Mouse (Mus musculus): Measurements from ENCODE around the gene Rlbp1. TPM values are rescaled to one million over a fixed set of nuclear protein-coding genes. Genes with fewer than 3 reads are reported as not detected.
A peak's percentile ranks its signal among the peaks of the same experiment; 100 is the strongest.

Gene Rlbp1
- polyA plus RNA-seq, 1 experiment from 2014 or later: 29.2 TPM

- no peak for ATAC-seq
- Histone ChIP-seq H3K36me3 (ENCODE audit: control insufficient read depth, insufficient read depth, low read length) (peaks cover 10% of the 10 kb centered on the region), H3K9ac (ENCODE audit: low read depth, low read length) (no peak overlapping the region), H3K9me3 (ENCODE audit: control insufficient read depth, low read length) (no peaks in the 10 kb centered on the region), H3K4me2 (ENCODE audit: low read length) (no peak overlapping the region), H3K4me3 (ENCODE audit: low read length) (no peak overlapping the region), H3K27ac (ENCODE audit: low read depth, low read length) (peak overlapping the region; percentile 81), H3K4me1 (ENCODE audit: control insufficient read depth, insufficient read depth, low read depth, low read length) (peaks cover 6% of the 10 kb centered on the region; the same call in 1 of the 2 replicates), H3K27me3 (replicated peaks; ENCODE audit: control insufficient read depth, insufficient read depth, low read length) (no peaks in the 10 kb centered on the region)
- whole genome bisulfite sequencing: 87% methylated on average over 7 of the region's 7 CpGs
These were observed 24.0 kb downstream of the Rlbp1 start for GRCm38 (mm10) chr7:79362830-79363229.

DNA sequence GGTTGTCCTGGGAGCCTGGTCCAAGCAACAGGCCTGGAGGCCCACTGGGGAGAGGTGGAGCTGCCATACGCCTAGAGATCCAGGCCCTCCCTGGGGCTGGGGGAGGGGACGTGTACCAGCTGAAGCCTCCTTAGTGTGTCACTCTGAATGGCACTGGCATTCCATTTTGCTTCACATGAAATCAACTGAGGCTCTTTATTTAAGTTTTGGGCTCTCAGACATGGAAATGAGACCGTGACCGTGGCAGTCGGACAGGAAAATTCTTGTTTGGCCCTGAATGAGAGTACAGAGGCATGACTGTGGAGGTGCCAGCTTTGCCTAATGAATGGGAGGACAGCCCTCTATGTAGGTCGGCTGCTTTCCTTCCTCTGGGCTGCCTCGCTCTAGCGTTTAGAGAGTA, 24.6 kb downstream of the Rlbp1 start:
- 44% methylated on average over 8 of the region's 8 CpGs for WGBS
- no peaks in the 10 kb centered on the region for H3K9me3 ChIP-seq (ENCODE audit: control insufficient read depth, low read length)
- peaks cover 12% of the 10 kb centered on the region for H3K36me3 ChIP-seq (ENCODE audit: control insufficient read depth, insufficient read depth, low read length)
- H3K9ac ChIP-seq (ENCODE audit: low read depth, low read length): peak overlapping the region; percentile 18; the same call in 1 of the 2 replicates
- H3K27me3 ChIP-seq (replicated peaks; ENCODE audit: control insufficient read depth, insufficient read depth, low read length): no peaks in the 10 kb centered on the region
- no peak overlapping the region for H3K4me2 ChIP-seq (ENCODE audit: low read length)
- H3K4me3 ChIP-seq (ENCODE audit: low read length): no peak overlapping the region
- peak; percentile 92 for ATAC-seq
- peak overlapping the region; percentile 81 for H3K27ac ChIP-seq (ENCODE audit: low read depth, low read length)
- peaks cover 6% of the 10 kb centered on the region; the same call in 1 of the 2 replicates for H3K4me1 ChIP-seq (ENCODE audit: control insufficient read depth, insufficient read depth, low read depth, low read length)

DNA sequence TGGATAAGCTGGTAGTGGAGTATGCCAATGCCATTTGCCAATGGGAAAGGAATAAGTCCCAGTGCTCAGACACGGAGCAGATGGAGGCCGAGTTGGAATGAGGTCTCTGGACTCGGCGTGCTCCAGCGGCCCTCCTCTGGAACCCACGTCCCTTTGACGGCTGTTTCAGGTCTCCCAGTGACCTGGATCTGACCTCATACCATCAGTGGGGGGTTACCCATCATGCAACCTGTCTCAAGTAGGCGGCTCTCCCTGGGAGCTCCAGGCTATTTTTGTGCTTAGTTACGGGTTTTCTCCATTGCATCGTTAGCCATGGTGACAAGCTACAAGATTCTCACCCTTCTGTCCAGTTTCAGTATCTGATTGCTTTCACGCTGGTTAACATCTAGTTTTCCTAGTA, 26.8 kb downstream of the Rlbp1 start:
- H3K9me3 ChIP-seq (ENCODE audit: control insufficient read depth, low read length): no peaks in the 10 kb centered on the region
- no peak overlapping the region for H3K9ac ChIP-seq (ENCODE audit: low read depth, low read length)
- H3K4me1 ChIP-seq (ENCODE audit: control insufficient read depth, insufficient read depth, low read depth, low read length): peaks cover 6% of the 10 kb centered on the region; the same call in 1 of the 2 replicates
- no peak overlapping the region for H3K27ac ChIP-seq (ENCODE audit: low read depth, low read length)
- peaks cover 21% of the 10 kb centered on the region for H3K36me3 ChIP-seq (ENCODE audit: control insufficient read depth, insufficient read depth, low read length)
- H3K27me3 ChIP-seq (replicated peaks; ENCODE audit: control insufficient read depth, insufficient read depth, low read length): no peaks in the 10 kb centered on the region
- H3K4me2 ChIP-seq (ENCODE audit: low read length): no peak overlapping the region
- no peak overlapping the region for H3K4me3 ChIP-seq (ENCODE audit: low read length)
- WGBS: 59% methylated on average over 11 of the region's 11 CpGs
- no peak for ATAC-seq

GRCm38 (mm10) chr7:79359183-79359435, 27.7 kb downstream of the Rlbp1 start:
- Histone ChIP-seq H3K4me2 (ENCODE audit: low read length) (no peak overlapping the region), H3K27ac (ENCODE audit: low read depth, low read length) (no peak overlapping the region; the same call in 1 of the 2 replicates), H3K36me3 (ENCODE audit: control insufficient read depth, insufficient read depth, low read length) (peaks cover 28% of the 10 kb centered on the region), H3K4me3 (ENCODE audit: low read length) (no peak overlapping the region), H3K9me3 (ENCODE audit: control insufficient read depth, low read length) (no peaks in the 10 kb centered on the region), H3K9ac (ENCODE audit: low read depth, low read length) (no peak overlapping the region; the same call in 1 of the 2 replicates), H3K4me1 (ENCODE audit: control insufficient read depth, insufficient read depth, low read depth, low read length) (peaks cover 6% of the 10 kb centered on the region; the same call in 1 of the 2 replicates), H3K27me3 (replicated peaks; ENCODE audit: control insufficient read depth, insufficient read depth, low read length) (no peaks in the 10 kb centered on the region)
- WGBS: 65% methylated on average over 3 of the region's 3 CpGs
- no peak for ATAC-seq

DNA sequence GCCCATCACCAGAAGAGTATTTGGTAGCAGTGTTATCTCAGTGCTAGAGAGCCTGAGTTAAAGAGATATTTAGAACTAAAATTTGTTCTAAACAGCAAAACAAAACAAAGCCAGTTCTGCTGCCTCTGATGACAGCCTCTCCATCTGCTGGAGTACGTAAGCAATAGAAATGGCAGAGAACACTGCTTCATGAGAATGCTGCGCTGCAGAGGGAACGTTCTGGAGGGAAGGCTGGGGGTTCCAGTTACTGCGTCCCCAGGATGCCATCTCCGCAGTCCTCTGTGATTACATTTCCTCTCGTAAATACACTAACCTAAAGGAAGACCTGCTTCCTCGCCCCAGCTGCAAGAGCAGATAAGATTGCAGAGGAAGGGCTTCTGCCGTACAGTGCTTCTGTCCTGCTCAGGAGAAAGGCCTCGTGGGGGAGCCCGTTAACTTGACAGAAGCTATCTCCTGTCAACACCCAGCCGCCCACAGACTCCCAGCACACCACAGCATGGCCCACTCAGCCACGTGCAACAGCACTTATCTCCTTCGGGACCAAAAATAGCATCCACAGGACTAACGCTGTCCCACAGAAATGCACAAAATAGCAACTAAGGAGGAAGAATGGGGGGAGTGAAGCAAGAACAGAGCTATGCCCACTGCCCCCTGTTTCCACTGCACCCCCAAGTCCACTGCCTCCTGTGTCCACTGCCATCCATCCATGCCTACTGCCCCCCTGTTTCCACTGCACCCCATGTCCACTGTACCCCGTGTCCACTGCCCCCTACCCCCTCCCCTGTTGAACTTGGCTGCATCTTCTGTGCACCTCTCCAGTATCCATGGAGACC, 28.3 kb downstream of the Rlbp1 start:
- no peak overlapping the region for H3K4me3 ChIP-seq (ENCODE audit: low read length)
- ATAC-seq: no peak
- peaks cover 6% of the 10 kb centered on the region; the same call in 1 of the 2 replicates for H3K4me1 ChIP-seq (ENCODE audit: control insufficient read depth, insufficient read depth, low read depth, low read length)
- H3K36me3 ChIP-seq (ENCODE audit: control insufficient read depth, insufficient read depth, low read length): peaks cover 32% of the 10 kb centered on the region
- no peak overlapping the region; the same call in 1 of the 2 replicates for H3K9ac ChIP-seq (ENCODE audit: low read depth, low read length)
- H3K4me2 ChIP-seq (ENCODE audit: low read length): no peak overlapping the region
- H3K27me3 ChIP-seq (replicated peaks; ENCODE audit: control insufficient read depth, insufficient read depth, low read length): no peaks in the 10 kb centered on the region
- WGBS: 68% methylated on average over 15 of the region's 15 CpGs
- H3K9me3 ChIP-seq (ENCODE audit: control insufficient read depth, low read length): no peaks in the 10 kb centered on the region
- H3K27ac ChIP-seq (ENCODE audit: low read depth, low read length): peak overlapping the region; percentile 39

DNA sequence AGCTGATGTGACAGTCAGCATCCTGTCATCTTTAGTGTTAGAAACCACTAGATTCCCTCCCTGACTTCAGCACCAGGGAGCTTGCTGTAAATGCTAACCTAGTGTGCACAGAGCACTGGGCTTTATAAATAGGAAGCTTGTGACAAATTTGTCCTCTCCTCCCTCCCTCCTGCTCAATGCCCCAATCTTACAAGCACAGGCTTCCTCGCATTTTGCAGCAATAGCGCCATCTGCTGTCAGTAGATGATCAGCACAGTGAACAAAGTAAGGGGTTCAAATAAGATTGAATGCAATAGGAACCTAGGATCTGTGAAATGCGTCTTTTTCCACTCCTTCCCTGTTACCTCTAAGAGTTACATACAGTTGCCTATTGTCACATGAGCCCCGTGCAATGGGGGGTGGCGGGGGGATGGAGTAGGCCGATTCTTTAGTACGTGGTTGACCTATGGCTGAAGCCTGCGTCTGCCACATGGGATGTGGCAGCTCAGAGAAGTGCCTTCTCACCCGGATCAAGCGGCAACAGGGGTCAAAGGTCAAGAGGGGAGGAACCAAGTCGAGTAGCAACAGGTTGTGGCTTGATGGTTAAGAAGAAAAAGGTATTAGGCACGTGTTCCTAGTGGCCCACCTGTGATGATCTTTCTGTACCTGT, 37.0 kb downstream of the Rlbp1 start:
- H3K27ac ChIP-seq (ENCODE audit: low read depth, low read length): no peak overlapping the region
- no peak overlapping the region for H3K4me3 ChIP-seq (ENCODE audit: low read length)
- H3K9me3 ChIP-seq (ENCODE audit: control insufficient read depth, low read length): no peaks in the 10 kb centered on the region
- no peak overlapping the region for H3K4me2 ChIP-seq (ENCODE audit: low read length)
- peaks cover 45% of the 10 kb centered on the region for H3K36me3 ChIP-seq (ENCODE audit: control insufficient read depth, insufficient read depth, low read length)
- 42% methylated on average over 12 of the region's 12 CpGs for WGBS
- H3K9ac ChIP-seq (ENCODE audit: low read depth, low read length): no peak overlapping the region; the same call in 1 of the 2 replicates
- no peaks in the 10 kb centered on the region for H3K27me3 ChIP-seq (replicated peaks; ENCODE audit: control insufficient read depth, insufficient read depth, low read length)
- peak; percentile 76 for ATAC-seq
- peaks cover 3% of the 10 kb centered on the region; the same call in 1 of the 2 replicates for H3K4me1 ChIP-seq (ENCODE audit: control insufficient read depth, insufficient read depth, low read depth, low read length)

- H3K27ac ChIP-seq (ENCODE audit: low read depth, low read length): no peak overlapping the region
- 92% methylated on average over 8 of the region's 8 CpGs for WGBS
- H3K4me2 ChIP-seq (ENCODE audit: low read length): no peak overlapping the region
- no peak overlapping the region for H3K9ac ChIP-seq (ENCODE audit: low read depth, low read length)
- peaks cover 3% of the 10 kb centered on the region; the same call in 1 of the 2 replicates for H3K4me1 ChIP-seq (ENCODE audit: control insufficient read depth, insufficient read depth, low read depth, low read length)
- H3K9me3 ChIP-seq (ENCODE audit: control insufficient read depth, low read length): no peaks in the 10 kb centered on the region
- H3K27me3 ChIP-seq (replicated peaks; ENCODE audit: control insufficient read depth, insufficient read depth, low read length): no peaks in the 10 kb centered on the region
- H3K4me3 ChIP-seq (ENCODE audit: low read length): no peak overlapping the region
- peaks cover 38% of the 10 kb centered on the region for H3K36me3 ChIP-seq (ENCODE audit: control insufficient read depth, insufficient read depth, low read length)
- ATAC-seq: no peak
These were observed 38.0 kb downstream of the Rlbp1 start for GRCm38 (mm10) chr7:79348816-79349215.

DNA sequence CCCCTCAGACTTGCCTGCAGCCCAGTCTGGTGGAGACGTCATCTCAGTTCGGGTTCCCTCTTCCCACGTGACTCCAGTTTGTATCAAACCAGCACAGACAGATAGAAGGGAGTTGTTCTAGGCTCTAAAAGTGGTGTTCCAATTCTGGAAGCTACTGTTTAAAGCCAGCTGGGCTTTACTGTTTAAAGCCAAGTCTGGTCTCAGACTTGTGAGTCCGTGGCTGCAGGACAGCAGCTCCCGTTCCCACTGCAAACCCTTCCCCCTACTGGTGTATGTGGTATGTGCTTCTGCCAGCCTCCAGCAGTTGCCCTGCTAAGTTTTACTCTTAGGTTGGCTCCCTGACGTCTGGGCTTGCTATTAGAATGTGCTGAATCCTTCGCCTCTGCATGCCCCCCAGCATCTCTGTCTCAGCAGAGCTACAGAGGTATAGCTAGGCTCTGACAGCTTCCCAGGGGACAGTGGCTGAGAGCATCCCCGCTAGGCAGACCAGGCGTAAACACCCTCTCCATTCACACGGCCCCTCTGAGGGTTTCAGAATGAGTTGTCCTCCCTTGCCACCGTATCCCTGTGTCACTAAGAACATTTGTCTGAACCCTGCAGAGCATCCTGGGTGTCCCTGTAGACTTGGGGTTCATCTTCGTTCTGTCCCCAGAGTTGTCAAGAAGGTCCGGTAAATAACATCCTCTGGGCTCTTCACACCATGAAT, 39.6 kb downstream of the Rlbp1 start:
- WGBS: 67% methylated on average over 13 of the region's 13 CpGs

More for the DNA sequence above, 39.6 kb downstream of the Rlbp1 start:
- H3K4me3 ChIP-seq (ENCODE audit: low read length): no peak overlapping the region
- H3K9ac ChIP-seq (ENCODE audit: low read depth, low read length): no peak overlapping the region
- no peaks in the 10 kb centered on the region for H3K9me3 ChIP-seq (ENCODE audit: control insufficient read depth, low read length)
- no peak overlapping the region for H3K4me2 ChIP-seq (ENCODE audit: low read length)
- no peak overlapping the region for H3K27ac ChIP-seq (ENCODE audit: low read depth, low read length)
- H3K36me3 ChIP-seq (ENCODE audit: control insufficient read depth, insufficient read depth, low read length): peaks cover 39% of the 10 kb centered on the region
- no peaks in the 10 kb centered on the region for H3K27me3 ChIP-seq (replicated peaks; ENCODE audit: control insufficient read depth, insufficient read depth, low read length)
- ATAC-seq: no peak
- peaks cover 3% of the 10 kb centered on the region; the same call in 1 of the 2 replicates for H3K4me1 ChIP-seq (ENCODE audit: control insufficient read depth, insufficient read depth, low read depth, low read length)

Measured in hindbrain, embryonic 16.5 days (tissue).